Mouse (Mus musculus) MEL (cell line): ENCODE results near the gene Hnrnpul1. TPM values are rescaled to one million over a fixed set of nuclear protein-coding genes. Genes with fewer than 3 reads are reported as not detected.
A peak's percentile ranks its signal among the peaks of the same experiment; 100 is the strongest.

Source experiments
- DNase-seq: peaks from one replicate; pipeline ENCODE4 v3.0.0; 2011; ENCODE audit warnings: low read depth, low spot score
- H3K27ac ChIP-seq: 2 replicates; pipeline ENCODE4 v1.5.1; 2012; ENCODE audit warnings: low read depth, mild to moderate bottlenecking, control low read depth, low read length, moderate library complexity; ENCODE audit not compliant: control insufficient read depth
- H3K27me3 ChIP-seq, 2 experiments: fragments of 150-350 bp in 1 of 2; sonication (generic) in 1 of 2; 2 replicates each; pipeline ENCODE4 v1.6.1; 2012; ENCODE audit warnings: low read length in 2 of 2, mild to moderate bottlenecking in 2 of 2, improper control_type of control experiment in 1 of 2, moderate library complexity in 1 of 2; ENCODE audit not compliant: insufficient read depth in 2 of 2, control insufficient read depth in 1 of 2
- H3K36me3 ChIP-seq, 2 experiments: 2 replicates each; pipeline ENCODE4 v1.6.1; 2012 to 2014; ENCODE audit warnings: low read length in 2 of 2, improper control_type of control experiment in 1 of 2, inconsistent platforms in 1 of 2, mild to moderate bottlenecking in 1 of 2; ENCODE audit not compliant: insufficient read depth in 2 of 2, control insufficient read depth in 1 of 2
- H3K4me1 ChIP-seq, 2 experiments: fragments of 150-350 bp in 1 of 2; sonication (generic) in 1 of 2; 2 replicates each; pipeline ENCODE4 v1.6.1; 2012; ENCODE audit warnings: low read length in 2 of 2, improper control_type of control experiment in 1 of 2, mild to moderate bottlenecking in 1 of 2; ENCODE audit not compliant: insufficient read depth in 2 of 2, control insufficient read depth in 1 of 2
- H3K4me3 ChIP-seq, 2 experiments: fragments of 150-350 bp in 1 of 2; sonication (generic) in 1 of 2; 2 replicates each; pipeline ENCODE4 v1.5.1; 2012; ENCODE audit warnings: low read depth in 2 of 2, low read length in 2 of 2, mild to moderate bottlenecking in 2 of 2, moderate library complexity in 2 of 2, control low read depth in 1 of 2, improper control_type of control experiment in 1 of 2; ENCODE audit not compliant: control insufficient read depth in 1 of 2, insufficient read depth in 1 of 2
- H3K79me2 ChIP-seq: 2 replicates; pipeline ENCODE4 v1.6.1; 2012; ENCODE audit warnings: mild to moderate bottlenecking, low read length, moderate library complexity; ENCODE audit not compliant: control insufficient read depth, poor library complexity, insufficient read depth
- H3K9ac ChIP-seq: 2 replicates; pipeline ENCODE4 v1.6.1; 2012; ENCODE audit warnings: low read depth, mild to moderate bottlenecking, control low read depth, low read length, moderate library complexity; ENCODE audit not compliant: control insufficient read depth, poor library complexity, severe bottlenecking
- H3K9me3 ChIP-seq: fragments of 150-350 bp; sonication (generic); replicated peaks from 2 replicates; pipeline ENCODE4 v1.6.1; 2012; ENCODE audit warnings: mild to moderate bottlenecking, low read length, improper control_type of control experiment, moderate library complexity; ENCODE audit not compliant: insufficient read depth
- BHLHE40 ChIP-seq: IDR thresholded peaks from 2 replicates; pipeline ENCODE4 v1.6.1; 2012; ENCODE audit warnings: low read depth, mild to moderate bottlenecking, inconsistent platforms, low read length, improper control_type of control experiment, borderline replicate concordance
- CHD1 ChIP-seq: IDR thresholded peaks from 2 replicates; pipeline ENCODE4 v1.6.1; 2012; ENCODE audit warnings: low read depth, mild to moderate bottlenecking, inconsistent platforms, low read length, improper control_type of control experiment
- CHD2 ChIP-seq: IDR thresholded peaks from 2 replicates; pipeline ENCODE4 v1.6.1; 2011; ENCODE audit warnings: low read length, improper control_type of control experiment
- CTCF ChIP-seq, 3 experiments: IDR thresholded peaks in 2 of 3; conservative IDR thresholded peaks in 1 of 3; 2 replicates each; pipeline ENCODE4 v1.5.1; 2011 to 2012; ENCODE audit warnings: low read length in 3 of 3, low read depth in 2 of 3, mild to moderate bottlenecking in 2 of 3, improper control_type of control experiment in 1 of 3, inconsistent platforms in 1 of 3, mixed read lengths in 1 of 3, moderate library complexity in 1 of 3; ENCODE audit not compliant: control insufficient read depth in 1 of 3, insufficient read depth in 1 of 3, poor library complexity in 1 of 3, severe bottlenecking in 1 of 3
- GATA1 ChIP-seq: IDR thresholded peaks from 2 replicates; pipeline ENCODE4 v1.6.1; 2011; ENCODE audit warnings: low read depth, low read length, improper control_type of control experiment
- JUND ChIP-seq: IDR thresholded peaks from 2 replicates; pipeline ENCODE4 v1.6.1; 2011; ENCODE audit warnings: low read depth, mild to moderate bottlenecking, improper control_type of control experiment, low read length
- MAX ChIP-seq: IDR thresholded peaks from 2 replicates; pipeline ENCODE4 v1.6.1; 2011; ENCODE audit warnings: low read length, improper control_type of control experiment
- POLR2A ChIP-seq, 2 experiments: IDR thresholded peaks; 2 replicates each; pipeline ENCODE4 v1.6.1; 2011 to 2012; ENCODE audit warnings: low read length in 2 of 2, mild to moderate bottlenecking in 2 of 2, control low read depth in 1 of 2, improper control_type of control experiment in 1 of 2, low read depth in 1 of 2, moderate library complexity in 1 of 2; ENCODE audit not compliant: control insufficient read depth in 1 of 2, insufficient read depth in 1 of 2, poor library complexity in 1 of 2
- POLR2AphosphoS2 ChIP-seq: IDR thresholded peaks from 2 replicates; pipeline ENCODE4 v1.6.1; 2011; ENCODE audit warnings: low read length, improper control_type of control experiment
- SMC3 ChIP-seq: IDR thresholded peaks from 2 replicates; pipeline ENCODE4 v1.6.1; 2011; ENCODE audit warnings: low read depth, low read length, improper control_type of control experiment
- ZKSCAN1 ChIP-seq: IDR thresholded peaks from 2 replicates; pipeline ENCODE4 v1.6.1; 2012; ENCODE audit warnings: low read depth, mild to moderate bottlenecking, inconsistent platforms, low read length, improper control_type of control experiment, moderate library complexity
- polyA plus RNA-seq, 2 experiments: library from polyadenylated mRNA; stranded (reverse) in 1 of 2; unstranded in 1 of 2; fragments of >175 nt in 1 of 2; fragments of >200 nt in 1 of 2; gene quantifications; 2 replicates each; pipeline versions ENCODE4 v1.2.1 to v1.2.4; 2012; ENCODE audit warnings: low replicate concordance in 2 of 2, low read depth in 1 of 2; ENCODE audit not compliant: insufficient read length in 2 of 2, insufficient read depth in 1 of 2, missing spikeins in 1 of 2
- total RNA-seq: library from RNA; depleted of rRNA; stranded (reverse); fragments of 300-350 nt; gene quantifications from 2 replicates; pipeline ENCODE4 v1.2.3, GENCODE M21; 2012

Hnrnpul1 gene
- total and polyA plus RNA-seq, 3 experiments, result 56.1 to 215 (median 181) TPM

DNA sequence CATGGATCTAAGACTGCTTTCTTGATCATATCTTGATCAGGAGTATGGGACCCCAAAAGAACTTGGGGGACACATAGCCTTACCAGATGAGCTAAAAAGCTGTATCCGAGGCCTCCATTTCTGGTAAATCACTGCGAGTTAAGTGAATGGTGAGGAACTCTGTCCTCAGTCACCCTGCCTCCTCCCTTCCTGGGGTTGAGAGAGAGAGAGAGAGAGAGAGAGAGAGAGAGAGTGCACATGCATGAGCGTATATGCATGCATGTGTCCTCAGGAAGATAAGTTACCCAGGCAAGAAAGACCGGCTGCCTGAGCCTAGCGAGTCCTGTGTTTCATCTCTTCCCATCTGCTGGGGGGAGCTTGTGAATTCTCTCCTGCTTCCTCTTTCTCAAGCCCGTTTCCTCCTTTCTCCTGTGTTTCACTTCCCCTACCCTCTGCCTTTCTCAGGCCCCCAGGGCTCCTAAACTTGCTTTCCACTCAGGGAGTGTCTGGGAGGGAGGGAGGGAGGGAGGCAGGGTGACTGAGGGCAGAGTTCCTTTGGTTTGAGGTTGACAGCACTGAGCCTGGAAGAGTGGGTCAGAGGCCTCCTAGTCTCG lies 47.9 kb downstream of the Hnrnpul1 start (continued):
- no peak for TF ChIP-seq CTCF (IDR thresholded peaks at IDR 0.05 in 2 of 3, conservative IDR thresholded peaks at IDR 0.05 in 1 of 3; ENCODE audit: control insufficient read depth in 1 of 3, insufficient read depth in 1 of 3, low read depth in 2 of 3, low read length in 3 of 3, poor library complexity in 1 of 3, severe bottlenecking in 1 of 3)

DNA sequence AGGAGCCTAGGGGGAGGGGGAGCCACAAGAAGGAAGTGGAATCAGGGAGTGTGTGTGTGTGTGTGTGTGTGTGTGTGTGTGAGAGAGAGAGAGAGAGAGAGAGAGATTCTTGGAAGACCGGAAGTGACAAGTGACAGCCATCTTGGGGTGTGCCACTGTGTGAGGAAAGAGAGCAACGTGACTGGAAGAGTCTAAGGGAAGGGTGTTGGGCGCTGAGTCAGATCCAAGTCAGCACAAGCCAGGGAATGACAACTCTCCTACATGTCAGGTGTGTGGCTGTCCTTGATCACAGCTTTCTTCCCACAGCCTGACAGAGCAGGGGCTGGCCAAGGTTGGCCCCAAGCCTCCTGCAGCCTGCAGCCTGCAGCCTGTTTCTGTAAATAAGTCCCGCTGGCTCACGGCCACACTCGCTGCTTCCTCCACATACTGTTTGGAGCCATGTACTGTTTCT lies 48.7 kb downstream of the Hnrnpul1 start:
- Histone ChIP-seq H3K36me3 (peaks cover 13 to 17% of the 10 kb centered on the region in 2 experiments), H3K9me3 (no peaks in the 10 kb centered on the region), H3K79me2 (peaks cover 5% of the 10 kb centered on the region; the same call in 1 of the 2 replicates), H3K27ac (no peak overlapping the region), H3K4me3 (no peak overlapping the region), H3K27me3 (no peaks in the 10 kb centered on the region), H3K9ac (no peak overlapping the region), H3K4me1 (peaks cover 0 to 2% of the 10 kb centered on the region in 2 experiments; a peak in 1 of 4 replicates)
- no peak for DNase-seq
- TF ChIP-seq CHD1 (no peak), POLR2A (IDR thresholded peaks at IDR 0.05; ENCODE audit: control insufficient read depth in 1 of 2, insufficient read depth in 1 of 2, low read depth in 1 of 2, low read length in 2 of 2, poor library complexity in 1 of 2) (no peak), POLR2AphosphoS2 (no peak), BHLHE40 (no peak), ZKSCAN1 (no peak), GATA1 (no peak), CHD2 (no peak), SMC3 (no peak), JUND (no peak)

DNA sequence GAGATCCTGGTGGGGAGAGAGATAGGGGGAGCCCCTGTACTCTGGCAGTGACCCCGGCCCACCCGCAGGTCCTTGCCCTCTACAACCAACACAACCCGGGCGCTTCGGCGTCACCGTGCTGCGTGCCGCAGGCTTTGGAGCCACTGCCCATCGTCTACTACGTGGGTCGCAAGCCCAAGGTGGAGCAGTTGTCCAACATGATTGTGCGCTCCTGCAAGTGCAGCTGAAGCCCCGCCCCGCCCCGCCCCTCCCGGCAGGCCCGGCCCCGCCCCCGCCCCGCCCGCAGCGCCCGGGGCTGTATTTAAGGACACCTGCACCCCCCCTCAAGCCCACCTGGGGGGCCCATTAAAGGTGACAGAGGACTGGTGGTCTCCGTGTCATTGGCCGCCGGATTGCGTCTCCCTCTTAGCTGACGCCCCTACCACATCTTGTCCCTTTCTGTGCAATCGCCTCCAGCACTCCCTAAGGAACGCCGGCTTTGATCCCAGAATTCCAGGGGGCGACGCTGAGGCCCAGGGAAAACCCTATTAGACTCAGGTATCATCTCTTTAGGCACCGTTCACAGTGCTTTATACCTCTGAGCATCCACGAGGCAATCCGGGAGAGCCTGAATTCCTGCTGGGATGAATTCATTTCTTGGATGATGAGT lies 49.7 kb downstream of the Hnrnpul1 start:
- TF ChIP-seq MAX (no peak), POLR2A (IDR thresholded peaks at IDR 0.05; ENCODE audit: control insufficient read depth in 1 of 2, insufficient read depth in 1 of 2, low read depth in 1 of 2, low read length in 2 of 2, poor library complexity in 1 of 2) (peak in 1 of 2 experiments; percentile 49; a peak in 2 of 4 replicates)

More for the DNA sequence above, 49.7 kb downstream of the Hnrnpul1 start:
- peak; percentile 27 for DNase-seq
- Histone ChIP-seq H3K27me3 (no peaks in the 10 kb centered on the region), H3K9ac (no peak overlapping the region), H3K4me3 (no peak overlapping the region), H3K36me3 (peaks cover 17% of the 10 kb centered on the region in 2 experiments), H3K27ac (no peak overlapping the region), H3K79me2 (peaks cover 9% of the 10 kb centered on the region; the same call in 1 of the 2 replicates), H3K4me1 (peaks cover 0 to 2% of the 10 kb centered on the region in 2 experiments; a peak in 1 of 4 replicates), H3K9me3 (no peaks in the 10 kb centered on the region)
